Mouse (Mus musculus) intestine, embryonic 15.5 days (tissue): ENCODE results near the gene Nebl. TPM values are rescaled to one million over a fixed set of nuclear protein-coding genes. Genes with fewer than 3 reads are reported as not detected.

Experiments
- ATAC-seq: fragments of 200-750 bp; cut with Nextera tagmentation; 2 replicates; pipeline ENCODE4 v1.8.0; 2017; ENCODE audit warnings: moderate TSS enrichment, moderate library complexity
- H3K27ac ChIP-seq: fragments of 300-500 bp; sonication (generic); 2 replicates; pipeline ENCODE4 v1.5.1; 2015; ENCODE audit warnings: mild to moderate bottlenecking, inconsistent platforms
- H3K27me3 ChIP-seq: fragments of 300-500 bp; sonication (generic); replicated peaks from 2 replicates; pipeline ENCODE4 v1.6.1; 2015; ENCODE audit warnings: inconsistent platforms
- H3K36me3 ChIP-seq: fragments of 300-500 bp; sonication (generic); 2 replicates; pipeline ENCODE4 v1.6.1; 2015; ENCODE audit warnings: inconsistent platforms
- H3K4me1 ChIP-seq: fragments of 300-500 bp; sonication (generic); replicated peaks from 2 replicates; pipeline ENCODE4 v1.6.1; 2015; ENCODE audit warnings: inconsistent platforms
- H3K4me2 ChIP-seq: fragments of 300-500 bp; sonication (generic); replicated peaks from 2 replicates; pipeline ENCODE4 v1.6.1; 2015; ENCODE audit warnings: mild to moderate bottlenecking, inconsistent platforms
- H3K4me3 ChIP-seq: fragments of 300-500 bp; sonication (generic); replicated peaks from 2 replicates; pipeline ENCODE4 v1.5.1; 2015; ENCODE audit warnings: inconsistent platforms
- H3K9ac ChIP-seq: fragments of 300-500 bp; sonication (generic); 2 replicates; pipeline ENCODE4 v1.6.1; 2015; ENCODE audit warnings: inconsistent platforms
- H3K9me3 ChIP-seq: fragments of 300-500 bp; sonication (generic); 2 replicates; pipeline ENCODE4 v1.6.1; 2016; ENCODE audit warnings: inconsistent platforms
- WGBS: fragments of 180-500 bp; shearing (Covaris S2); methylation state at CpG from one replicate; pipeline ENCODE4 v1.1.7; 2015; 5-methylcytosine and 5-hydroxymethylcytosine counted together
- polyA plus RNA-seq: library from polyadenylated mRNA; unstranded; fragments of >200 nt; fragmentation: Nextera tagmentation; extraction: Ambion mirVana; gene quantifications from 2 replicates; pipeline ENCODE4 v1.2.1, GENCODE M21; 2015

The Nebl gene
- 0.43 and 1.1 TPM in 2 replicates for polyA plus RNA-seq

- no peak within 1 kb of the TSS for H3K27ac ChIP-seq
- peak within 1 kb of the TSS; percentile 45 for H3K9ac ChIP-seq
- WGBS = 1% methylated on average over 59 of the region's 59 CpGs
- peak within 1 kb of the TSS; percentile 99 for H3K4me2 ChIP-seq
- H3K4me1 ChIP-seq = peaks cover 12% of the 10 kb centered on the region
- ATAC-seq = peak; percentile 93
- H3K27me3 ChIP-seq = peaks cover 24% of the 10 kb centered on the region
- H3K4me3 ChIP-seq = peak within 1 kb of the TSS; percentile 60
- no peaks in the 10 kb centered on the region for H3K36me3 ChIP-seq
- no peaks in the 10 kb centered on the region for H3K9me3 ChIP-seq
Measured at GRCm38 (mm10) chr2:17730957-17731830, at the start of gene Nebl. TSS of gene Nebl (minus strand) at chr2:17731464.

- WGBS = 68% methylated on average over 4 of the region's 4 CpGs
- Histone ChIP-seq H3K4me3 (no peak overlapping the region), H3K9ac (no peak overlapping the region), H3K27ac (no peak overlapping the region), H3K4me2 (no peak overlapping the region), H3K9me3 (no peaks in the 10 kb centered on the region), H3K36me3 (no peaks in the 10 kb centered on the region), H3K27me3 (no peaks in the 10 kb centered on the region), H3K4me1 (no peaks in the 10 kb centered on the region)
- no peak for ATAC-seq
Measured at GRCm38 (mm10) chr2:17770246-17770825, 39.1 kb upstream of the Nebl start.

- Histone ChIP-seq H3K27ac (no peak overlapping the region), H3K36me3 (no peaks in the 10 kb centered on the region), H3K9me3 (no peaks in the 10 kb centered on the region), H3K27me3 (no peaks in the 10 kb centered on the region), H3K4me1 (no peaks in the 10 kb centered on the region), H3K4me3 (no peak overlapping the region), H3K9ac (no peak overlapping the region), H3K4me2 (no peak overlapping the region)
- WGBS = 59% methylated on average over 5 of the region's 5 CpGs
- ATAC-seq = no peak
Measured at GRCm38 (mm10) chr2:17769242-17769755, 38.0 kb upstream of the Nebl start.

- H3K27me3 ChIP-seq = no peaks in the 10 kb centered on the region
- H3K4me1 ChIP-seq = no peaks in the 10 kb centered on the region
- no peak overlapping the region for H3K27ac ChIP-seq
- 63% methylated on average over 4 of the region's 4 CpGs for WGBS
- ATAC-seq = no peak
- no peaks in the 10 kb centered on the region for H3K36me3 ChIP-seq
- H3K9ac ChIP-seq = no peak overlapping the region
- H3K4me2 ChIP-seq = no peak overlapping the region
- H3K4me3 ChIP-seq = no peak overlapping the region
- no peaks in the 10 kb centered on the region for H3K9me3 ChIP-seq
Measured at GRCm38 (mm10) chr2:17756271-17756670, 25.0 kb upstream of the Nebl start.

- peak overlapping the region; percentile 21; the same call in 1 of the 2 replicates for H3K4me3 ChIP-seq
- no peak overlapping the region for H3K9ac ChIP-seq
- H3K4me1 ChIP-seq = no peaks in the 10 kb centered on the region
- peak overlapping the region; percentile 60 for H3K4me2 ChIP-seq
- no peaks in the 10 kb centered on the region for H3K27me3 ChIP-seq
- WGBS = 15% methylated on average over 11 of the region's 11 CpGs
- H3K9me3 ChIP-seq = no peaks in the 10 kb centered on the region
- peak; percentile 63 for ATAC-seq
- H3K36me3 ChIP-seq = no peaks in the 10 kb centered on the region
- H3K27ac ChIP-seq = no peak overlapping the region
Measured at GRCm38 (mm10) chr2:17742051-17742763, 10.9 kb upstream of the Nebl start.

GRCm38 (mm10) chr2:17741555-17741954 is 10.3 kb upstream of the Nebl start:
- H3K4me2 ChIP-seq = peak overlapping the region; percentile 60
- peak; percentile 69 for ATAC-seq
- no peaks in the 10 kb centered on the region for H3K36me3 ChIP-seq
- H3K4me3 ChIP-seq = peak overlapping the region; percentile 21
- no peak overlapping the region for H3K9ac ChIP-seq
- H3K27ac ChIP-seq = no peak overlapping the region
- WGBS = 3% methylated on average over 16 of the region's 16 CpGs
- no peaks in the 10 kb centered on the region for H3K9me3 ChIP-seq
- H3K4me1 ChIP-seq = no peaks in the 10 kb centered on the region
- no peaks in the 10 kb centered on the region for H3K27me3 ChIP-seq

- Histone ChIP-seq H3K36me3 (no peaks in the 10 kb centered on the region), H3K9ac (no peak overlapping the region), H3K4me3 (no peak overlapping the region), H3K4me1 (no peaks in the 10 kb centered on the region), H3K27ac (no peak overlapping the region), H3K27me3 (no peaks in the 10 kb centered on the region), H3K9me3 (no peaks in the 10 kb centered on the region), H3K4me2 (no peak overlapping the region)
- ATAC-seq = no peak
- WGBS = 71% methylated on average over 2 of the region's 2 CpGs
Measured at GRCm38 (mm10) chr2:17740454-17740853, 9.2 kb upstream of the Nebl start.

GRCm38 (mm10) chr2:17732210-17732609 is 946 bp upstream of the Nebl start:
- ATAC-seq = no peak
- WGBS = 57% methylated on average over 7 of the region's 7 CpGs
- no peaks in the 10 kb centered on the region for H3K9me3 ChIP-seq
- no peak overlapping the region for H3K4me3 ChIP-seq
- no peak overlapping the region for H3K27ac ChIP-seq
- H3K36me3 ChIP-seq = no peaks in the 10 kb centered on the region
- no peak overlapping the region for H3K9ac ChIP-seq
- 0 out of 2 replicates have a peak overlapping the region, but pooled peaks have one; percentile 99 for H3K4me2 ChIP-seq
- peaks cover 12% of the 10 kb centered on the region for H3K4me1 ChIP-seq
- H3K27me3 ChIP-seq = peaks cover 24% of the 10 kb centered on the region

GRCm38 (mm10) chr2:17731831-17732200 is 552 bp upstream of the Nebl start:
- H3K27ac ChIP-seq = no peak overlapping the region
- 23% methylated on average over 6 of the region's 6 CpGs for WGBS
- H3K4me3 ChIP-seq = no peak overlapping the region
- peak overlapping the region; percentile 99 for H3K4me2 ChIP-seq
- H3K36me3 ChIP-seq = no peaks in the 10 kb centered on the region
- H3K9ac ChIP-seq = no peak overlapping the region
- H3K4me1 ChIP-seq = peaks cover 12% of the 10 kb centered on the region
- H3K27me3 ChIP-seq = peaks cover 24% of the 10 kb centered on the region
- ATAC-seq = no peak
- no peaks in the 10 kb centered on the region for H3K9me3 ChIP-seq

GRCm38 (mm10) chr2:17730648-17730956 is 662 bp downstream of the Nebl start:
- under 1% methylated on average over 20 of the region's 20 CpGs for WGBS
- no peaks in the 10 kb centered on the region for H3K36me3 ChIP-seq
- no peak overlapping the region for H3K27ac ChIP-seq
- peak overlapping the region; percentile 99 for H3K4me2 ChIP-seq
- H3K9me3 ChIP-seq = no peaks in the 10 kb centered on the region
- H3K9ac ChIP-seq = peak overlapping the region; percentile 45
- H3K27me3 ChIP-seq = peaks cover 24% of the 10 kb centered on the region
- peak; percentile 43 for ATAC-seq
- H3K4me3 ChIP-seq = peak overlapping the region; percentile 60
- H3K4me1 ChIP-seq = peaks cover 12% of the 10 kb centered on the region

GRCm38 (mm10) chr2:17729770-17730647 is 1.3 kb downstream of the Nebl start:
- H3K4me3 ChIP-seq = peak overlapping the region; percentile 60
- ATAC-seq = peak; percentile 64
- peaks cover 24% of the 10 kb centered on the region for H3K27me3 ChIP-seq
- no peaks in the 10 kb centered on the region for H3K9me3 ChIP-seq
- H3K4me1 ChIP-seq = peaks cover 12% of the 10 kb centered on the region
- H3K36me3 ChIP-seq = no peaks in the 10 kb centered on the region
- 0 out of 2 replicates have a peak overlapping the region, but pooled peaks have one; percentile 45 for H3K9ac ChIP-seq
- WGBS = 8% methylated on average over 25 of the region's 25 CpGs
- peak overlapping the region; percentile 99 for H3K4me2 ChIP-seq
- no peak overlapping the region for H3K27ac ChIP-seq
